Mouse (Mus musculus): ENCODE results near the gene Taar9. TPM values are rescaled to one million over a fixed set of nuclear protein-coding genes. Genes with fewer than 3 reads are reported as not detected.
"Not testable (repeated sequence)": the region's sequence is repeated elsewhere in the genome, so short reads cannot be mapped to it uniquely, and the experiment has no call there.

The Taar9 gene
- polyA plus RNA-seq, 1 experiment from 2014 or later: not detected

GRCm38 (mm10) chr10:24111116-24111778 is 1.9 kb upstream of the Taar9 start:
- Histone ChIP-seq H3K36me3 (no peaks in the 10 kb centered on the region), H3K4me3 (replicated peaks) (no peak overlapping the region), H3K27ac (no peak overlapping the region), H3K27me3 (no peaks in the 10 kb centered on the region), H3K9ac (no peak overlapping the region), H3K4me1 (replicated peaks) (peaks cover 15% of the 10 kb centered on the region), H3K4me2 (no peak overlapping the region), H3K9me3 (replicated peaks) (no peaks in the 10 kb centered on the region)
- DNase-seq (no peak), ATAC-seq (ENCODE audit: low read depth) (no peak)
- 30% methylated on average over 6 of the region's 6 CpGs for WGBS (ENCODE audit: insufficient replicate concordance)

- DNase-seq: no peak
- Histone ChIP-seq H3K9ac (no peak overlapping the region), H3K4me2 (no peak overlapping the region), H3K27me3 (no peaks in the 10 kb centered on the region), H3K27ac (no peak overlapping the region), H3K36me3 (no peaks in the 10 kb centered on the region), H3K4me3 (replicated peaks) (no peak overlapping the region), H3K9me3 (replicated peaks) (no peaks in the 10 kb centered on the region), H3K4me1 (replicated peaks) (peaks cover 15% of the 10 kb centered on the region)
- no peak for ATAC-seq (ENCODE audit: low read depth)
- WGBS (ENCODE audit: insufficient replicate concordance): 58% methylated on average over 3 of the region's 3 CpGs
Measured at GRCm38 (mm10) chr10:24108236-24108635, 1.1 kb downstream of the Taar9 start.

- DNase-seq: no peak
- no peaks in the 10 kb centered on the region for H3K9me3 ChIP-seq (replicated peaks)
- H3K4me3 ChIP-seq (replicated peaks): no peak overlapping the region
- peaks cover 15% of the 10 kb centered on the region for H3K4me1 ChIP-seq (replicated peaks)
- 29% methylated on average over 5 of the region's 5 CpGs for WGBS (ENCODE audit: insufficient replicate concordance)
- H3K36me3 ChIP-seq: no peaks in the 10 kb centered on the region
- H3K9ac ChIP-seq: no peak overlapping the region
- H3K27me3 ChIP-seq: no peaks in the 10 kb centered on the region
- ATAC-seq (ENCODE audit: low read depth): no peak
- no peak overlapping the region for H3K4me2 ChIP-seq
- no peak overlapping the region for H3K27ac ChIP-seq
Measured at GRCm38 (mm10) chr10:24107747-24108146, 1.6 kb downstream of the Taar9 start.

- not testable (repeated sequence) for H3K9ac ChIP-seq
Measured at GRCm38 (mm10) chr10:24103299-24103698, 6.0 kb downstream of the Taar9 start.

GRCm38 (mm10) chr10:24101812-24102211 is 7.5 kb downstream of the Taar9 start, which contains the start of gene Taar8c:
Taar8c (minus strand) TSS chr10:24101912.
- not testable (repeated sequence) for ATAC-seq (ENCODE audit: low read depth); H3K9ac ChIP-seq; H3K27me3 ChIP-seq; H3K36me3 ChIP-seq; H3K4me2 ChIP-seq; H3K4me3 ChIP-seq (replicated peaks); H3K27ac ChIP-seq; H3K9me3 ChIP-seq (replicated peaks); H3K4me1 ChIP-seq (replicated peaks); DNase-seq
- 52% methylated on average over 1 of the region's 3 CpGs for WGBS (ENCODE audit: insufficient replicate concordance)

More at GRCm38 (mm10) chr10:24103299-24103698, 6.0 kb downstream of the Taar9 start:
- not testable (repeated sequence) for H3K4me3 ChIP-seq (replicated peaks); H3K4me1 ChIP-seq (replicated peaks); H3K27me3 ChIP-seq; H3K4me2 ChIP-seq; H3K36me3 ChIP-seq; DNase-seq; H3K9me3 ChIP-seq (replicated peaks); H3K27ac ChIP-seq
- WGBS (ENCODE audit: insufficient replicate concordance): 12% methylated on average over 1 of the region's 1 CpGs
- ATAC-seq (ENCODE audit: low read depth): peak; percentile 58; the same call in 1 of the 2 replicates

GRCm38 (mm10) chr10:24097010-24097409 is 12.3 kb downstream of the Taar9 start:
- not testable (repeated sequence) for H3K27ac ChIP-seq; H3K4me2 ChIP-seq; H3K9me3 ChIP-seq (replicated peaks); H3K4me1 ChIP-seq (replicated peaks); DNase-seq; H3K4me3 ChIP-seq (replicated peaks); H3K36me3 ChIP-seq; H3K9ac ChIP-seq; H3K27me3 ChIP-seq
- 36% methylated on average over 2 of the region's 2 CpGs for WGBS (ENCODE audit: insufficient replicate concordance)
- ATAC-seq (ENCODE audit: low read depth): peak; percentile 36

- H3K27me3 ChIP-seq: no peaks in the 10 kb centered on the region
- peaks cover 4% of the 10 kb centered on the region; the same call in 1 of the 2 replicates for H3K4me1 ChIP-seq (replicated peaks)
- no peak within 1 kb of the TSS for H3K27ac ChIP-seq
- no peaks in the 10 kb centered on the region for H3K9me3 ChIP-seq (replicated peaks)
- H3K36me3 ChIP-seq: no peaks in the 10 kb centered on the region
- 52% methylated on average over 2 of the region's 2 CpGs for WGBS (ENCODE audit: insufficient replicate concordance)
- H3K9ac ChIP-seq: no peak within 1 kb of the TSS
- ATAC-seq (ENCODE audit: low read depth) (no peak), DNase-seq (no peak)
- no peak within 1 kb of the TSS for H3K4me3 ChIP-seq (replicated peaks)
- no peak within 1 kb of the TSS for H3K4me2 ChIP-seq
Measured at GRCm38 (mm10) chr10:24092194-24092593, 17.1 kb downstream of the Taar9 start, which contains the start of gene Taar8b. Taar8b (minus strand) TSS chr10:24092294.

GRCm38 (mm10) chr10:24087168-24087567 is 22.2 kb downstream of the Taar9 start:
- no peak overlapping the region for H3K27ac ChIP-seq
- no peak for DNase-seq
- H3K27me3 ChIP-seq: no peaks in the 10 kb centered on the region
- 57% methylated on average over 2 of the region's 2 CpGs for WGBS (ENCODE audit: insufficient replicate concordance)
- H3K4me1 ChIP-seq (replicated peaks): peaks cover 4% of the 10 kb centered on the region; the same call in 1 of the 2 replicates
- H3K9me3 ChIP-seq (replicated peaks): no peaks in the 10 kb centered on the region
- H3K4me2 ChIP-seq: no peak overlapping the region
- no peak for ATAC-seq (ENCODE audit: low read depth)
- no peak overlapping the region for H3K9ac ChIP-seq
- H3K36me3 ChIP-seq: no peaks in the 10 kb centered on the region
- no peak overlapping the region for H3K4me3 ChIP-seq (replicated peaks)

- Histone ChIP-seq H3K4me1 (replicated peaks) (peaks cover 4% of the 10 kb centered on the region; the same call in 1 of the 2 replicates), H3K27me3 (no peaks in the 10 kb centered on the region), H3K4me2 (no peak overlapping the region), H3K9me3 (replicated peaks) (no peaks in the 10 kb centered on the region), H3K4me3 (replicated peaks) (no peak overlapping the region), H3K36me3 (no peaks in the 10 kb centered on the region), H3K9ac (no peak overlapping the region), H3K27ac (no peak overlapping the region)
- ATAC-seq (ENCODE audit: low read depth) (no peak), DNase-seq (no peak)
- 31% methylated on average over 5 of the region's 5 CpGs for WGBS (ENCODE audit: insufficient replicate concordance)
Measured at GRCm38 (mm10) chr10:24086555-24086954, 22.8 kb downstream of the Taar9 start.

GRCm38 (mm10) chr10:24085936-24086335 is 23.4 kb downstream of the Taar9 start:
- DNase-seq (no peak), ATAC-seq (ENCODE audit: low read depth) (no peak)
- Histone ChIP-seq H3K36me3 (no peaks in the 10 kb centered on the region), H3K4me2 (no peak overlapping the region), H3K27ac (no peak overlapping the region), H3K9me3 (replicated peaks) (no peaks in the 10 kb centered on the region), H3K9ac (no peak overlapping the region), H3K27me3 (no peaks in the 10 kb centered on the region), H3K4me1 (replicated peaks) (peaks cover 4% of the 10 kb centered on the region; the same call in 1 of the 2 replicates), H3K4me3 (replicated peaks) (no peak overlapping the region)
- WGBS (ENCODE audit: insufficient replicate concordance): 63% methylated on average over 5 of the region's 5 CpGs

- ATAC-seq (ENCODE audit: low read depth) (no peak), DNase-seq (peak; percentile 11)
- no peak overlapping the region for H3K27ac ChIP-seq
- no peaks in the 10 kb centered on the region for H3K27me3 ChIP-seq
- H3K36me3 ChIP-seq: no peaks in the 10 kb centered on the region
- H3K4me2 ChIP-seq: no peak overlapping the region
- no peak overlapping the region for H3K9ac ChIP-seq
- WGBS (ENCODE audit: insufficient replicate concordance): 32% methylated on average over 3 of the region's 3 CpGs
- no peaks in the 10 kb centered on the region; the same call in 1 of the 2 replicates for H3K4me1 ChIP-seq (replicated peaks)
- no peaks in the 10 kb centered on the region for H3K9me3 ChIP-seq (replicated peaks)
- no peak overlapping the region for H3K4me3 ChIP-seq (replicated peaks)
Measured at GRCm38 (mm10) chr10:24080166-24080565, 29.2 kb downstream of the Taar9 start.

GRCm38 (mm10) chr10:24076200-24076599 is 33.1 kb downstream of the Taar9 start, which contains the start of gene Taar8a:
Taar8a (plus strand) TSS chr10:24076500.
- not testable (repeated sequence) for H3K4me2 ChIP-seq; ATAC-seq (ENCODE audit: low read depth); H3K27me3 ChIP-seq; H3K4me1 ChIP-seq (replicated peaks); H3K4me3 ChIP-seq (replicated peaks); H3K36me3 ChIP-seq; H3K27ac ChIP-seq; DNase-seq; H3K9me3 ChIP-seq (replicated peaks); H3K9ac ChIP-seq
- WGBS (ENCODE audit: insufficient replicate concordance): 57% methylated on average over 2 of the region's 4 CpGs

All from liver, embryonic 13.5 days (tissue).